15 mouse cellular contexts compared by ENCODE assay signal in the genomic region with DNA sequence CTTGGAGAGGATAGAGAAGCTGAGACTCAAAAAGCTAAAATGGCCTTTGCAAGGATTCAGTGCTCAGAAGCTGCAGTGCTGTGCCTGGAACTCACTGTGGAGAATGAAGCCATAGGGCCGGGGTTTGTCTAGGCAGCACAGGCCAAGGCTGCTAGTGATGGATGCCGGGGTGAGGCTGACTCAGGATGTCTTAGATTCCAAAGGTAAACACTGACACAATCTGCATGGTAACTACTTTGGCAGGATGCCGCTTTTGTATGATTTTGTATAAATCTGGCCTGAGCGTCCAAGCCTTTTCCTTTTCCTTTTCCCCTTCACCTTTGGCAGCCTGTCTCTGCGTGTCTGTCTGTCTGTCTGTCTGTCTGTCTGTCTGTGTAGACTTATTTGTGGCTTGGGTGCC. TPM values are rescaled to one million over a fixed set of nuclear protein-coding genes. Genes with fewer than 3 reads are reported as not detected.
DNase-seq lines count a peak whose midpoint lies in the region; ATAC-seq and TF ChIP-seq lines count a peak whose summit lies in the region.
"Had no signal": no experiment of that assay in that cellular context is flagged by ENCODE, and none has a peak within 500 bp of the region (broad histone marks: within the 10 kb centered on the region; RNA-seq: fewer than 3 reads in every experiment).

No protein-coding gene starts in this region.

- no peaks in the 10 kb centered on the region for H3K27me3 ChIP-seq in kidney, embryonic 16.5 days (ENCODE audit: insufficient read depth, low read length)
- H3K27me3 ChIP-seq in lung, postnatal 0 days (replicated peaks; ENCODE audit: insufficient read depth, low read length) = no peaks in the 10 kb centered on the region
- H3K27me3 ChIP-seq: liver, embryonic 15.5 days had no signal

- peak overlapping the region; percentile 17 for H3K27ac ChIP-seq in kidney, embryonic 16.5 days (ENCODE audit: low read length)
- no peak overlapping the region for H3K27ac ChIP-seq in lung, postnatal 0 days (ENCODE audit: low read length)
- H3K27ac ChIP-seq: embryonic facial prominence, embryonic 10.5 days; hindbrain, postnatal 0 days; limb, embryonic 10.5 days; liver, embryonic 15.5 days had no signal

- no peak overlapping the region for H3K4me2 ChIP-seq in kidney, embryonic 16.5 days (replicated peaks; ENCODE audit: low read depth, low read length)
- H3K4me2 ChIP-seq in lung, postnatal 0 days (replicated peaks; ENCODE audit: low read depth, low read length) = no peak overlapping the region
- H3K4me2 ChIP-seq: liver, embryonic 15.5 days; midbrain, embryonic 11.5 days had no signal

- TF ChIP-seq CTCF in lung, postnatal 0 days (IDR thresholded peaks at IDR 0.05) = no peak

- H3K36me3 ChIP-seq in kidney, embryonic 16.5 days (ENCODE audit: insufficient read depth, low read length) = no peaks in the 10 kb centered on the region
- no peaks in the 10 kb centered on the region for H3K36me3 ChIP-seq in lung, postnatal 0 days (ENCODE audit: insufficient read depth, low read length)
- H3K36me3 ChIP-seq: embryonic facial prominence, embryonic 10.5 days; limb, embryonic 10.5 days; liver, embryonic 15.5 days had no signal

- no peaks in the 10 kb centered on the region for H3K9me3 ChIP-seq in kidney, embryonic 16.5 days (ENCODE audit: low read length)
- H3K9me3 ChIP-seq in lung, postnatal 0 days (ENCODE audit: low read length) = no peaks in the 10 kb centered on the region
- H3K9me3 ChIP-seq: embryonic facial prominence, embryonic 10.5 days; limb, embryonic 10.5 days; liver, embryonic 15.5 days had no signal

- H3K4me1 ChIP-seq in kidney, embryonic 16.5 days (ENCODE audit: insufficient read depth, low read length) = peaks cover 15% of the 10 kb centered on the region
- peaks cover 11% of the 10 kb centered on the region; the same call in 1 of the 2 replicates for H3K4me1 ChIP-seq in lung, postnatal 0 days (ENCODE audit: insufficient read depth, low read depth, low read length)
- H3K4me1 ChIP-seq: liver, embryonic 15.5 days had no signal

- DNase-seq in adrenal gland, adult (ENCODE audit: inconsistent age in 2 of 2, low spot score in 1 of 2) = peak; percentile 16 to 49
- DNase-seq in adrenal gland, adult 18-20 months (ENCODE audit: low spot score in 2 of 2) = no peak
- DNase-seq in NIH3T3 (ENCODE audit: low read depth) = peak; percentile 74
- peak; percentile 60 for DNase-seq in lung, postnatal 0 days (ENCODE audit: low spot score)
- DNase-seq in cerebellum, postnatal 36 days = no peak
- DNase-seq in left cerebral cortex, postnatal 4 days = no peak
- DNase-seq in layer of hippocampus, postnatal 25 days (ENCODE audit: extremely low spot score in 1 of 2, low spot score in 1 of 2) = no peak
- DNase-seq: cerebellum, adult 8-10 months; layer of hippocampus, adult 9-11 months had no signal

- H3K9ac ChIP-seq in kidney, embryonic 16.5 days (replicated peaks; ENCODE audit: low read length) = no peak overlapping the region
- H3K9ac ChIP-seq in lung, postnatal 0 days (replicated peaks; ENCODE audit: low read depth) = no peak overlapping the region
- H3K9ac ChIP-seq: liver, embryonic 15.5 days had no signal

- TF ChIP-seq EP300 in lung, postnatal 0 days (IDR thresholded peaks at IDR 0.05) = peak; percentile 84

- intact Hi-C loops in left cerebral cortex, postnatal 4 days (cut with DNase I) = no loop called here

- H3K4me3 ChIP-seq in kidney, embryonic 16.5 days (ENCODE audit: low read length) = no peak overlapping the region
- H3K4me3 ChIP-seq in lung, postnatal 0 days (ENCODE audit: low read depth, low read length) = no peak overlapping the region
- H3K4me3 ChIP-seq: embryonic facial prominence, embryonic 10.5 days; limb, embryonic 10.5 days; liver, embryonic 15.5 days had no signal

- WGBS in kidney, embryonic 16.5 days = 61% methylated on average over 5 of the region's 5 CpGs
- 46% methylated on average over 5 of the region's 5 CpGs for WGBS in lung, postnatal 0 days

- ATAC-seq in kidney, embryonic 16.5 days (ENCODE audit: low FRiP score, low TSS enrichment) = no peak
- ATAC-seq in lung, postnatal 0 days = peak; percentile 70
- ATAC-seq: hindbrain, postnatal 0 days had no signal

RNA-seq across cellular contexts. Expression of a gene that starts 49.5 kb away (rescaled TPM):
- total RNA-seq in adrenal gland, adult 18-20 months (2021) = 1 to 10 TPM; 6.1 to 8.6 TPM
- polyA plus RNA-seq in kidney, embryonic 16.5 days (2015; fragmentation: Nextera tagmentation; extraction: Ambion mirVana) = 0.81 and 0.95 TPM in 2 replicates
- 8.1 and 10.5 TPM in 2 replicates for polyA plus RNA-seq in lung, postnatal 0 days (2015; fragmentation: Nextera tagmentation; extraction: Ambion mirVana)
- total RNA-seq in left cerebral cortex, postnatal 4 days (2021) = 1 to 10 TPM; 1.7 to 2.2 TPM
- 1 to 10 TPM in 1 of 2 experiments, under 1 TPM in 1; 0.44 to 1.5 TPM for total RNA-seq in layer of hippocampus, postnatal 25 days (2021)
- polyA plus RNA-seq: embryonic facial prominence, embryonic 10.5 days; limb, embryonic 10.5 days; midbrain, embryonic 11.5 days had no signal

Comparison
In these comparisons a context has a peak if more than half of its experiments do, and no peak if none do; other contexts are left out.
1. DNase-seq: peak in adrenal gland, adult (2 of 2), NIH3T3 (single experiment) and lung, postnatal 0 days (single experiment); none in adrenal gland, adult 18-20 months (0 of 2), cerebellum, postnatal 36 days (0 of 2), left cerebral cortex, postnatal 4 days (single experiment) and layer of hippocampus, postnatal 25 days (0 of 2).